Mouse (Mus musculus) bone marrow, adult 2 months (tissue): ENCODE data around the gene Cobl. TPM values are rescaled to one million over a fixed set of nuclear protein-coding genes. Genes with fewer than 3 reads are reported as not detected.

ENCODE experiments used
- H3K27ac ChIP-seq: fragments of 200-500 bp; 2 replicates; pipeline ENCODE4 v1.5.1; 2012; ENCODE audit warnings: low read depth, mild to moderate bottlenecking, control low read depth, inconsistent platforms, low read length; ENCODE audit not compliant: control insufficient read depth, poor library complexity, insufficient read depth
- H3K4me1 ChIP-seq: fragments of 200-500 bp; 2 replicates; pipeline ENCODE4 v1.6.1; 2011; ENCODE audit warnings: low read length; ENCODE audit not compliant: control insufficient read depth, insufficient read depth
- H3K4me3 ChIP-seq: fragments of 200-500 bp; replicated peaks from 2 replicates; pipeline ENCODE3; 2011; ENCODE audit warnings: mild to moderate bottlenecking, low read depth, low read length, control low read depth; ENCODE audit not compliant: control insufficient read depth
- CTCF ChIP-seq: fragments of 200-500 bp; IDR thresholded peaks from 2 replicates; pipeline ENCODE4 v1.5.1; 2011; ENCODE audit warnings: low read length, control low read depth; ENCODE audit not compliant: control insufficient read depth, insufficient read depth
- POLR2A ChIP-seq: fragments of 200-500 bp; IDR thresholded peaks from 2 replicates; pipeline ENCODE4 v1.6.1; 2011; ENCODE audit warnings: low read depth, mild to moderate bottlenecking, control low read depth, low read length, borderline replicate concordance; ENCODE audit not compliant: control insufficient read depth
- WGBS: fragments of 180-500 bp; shearing (Covaris S2); methylation state at CpG from one replicate; pipeline ENCODE4 v1.1.7; 2018; 5-methylcytosine and 5-hydroxymethylcytosine counted together
- polyA plus RNA-seq: library from polyadenylated mRNA; stranded (reverse); fragments of >200 nt; gene quantifications from 2 replicates; pipeline ENCODE4 v1.2.4, GENCODE M21; 2011; ENCODE audit warnings: low replicate concordance; ENCODE audit not compliant: missing spikeins, insufficient read depth, insufficient read length

Cobl gene
- polyA plus RNA-seq, 1 experiment: 4.2 TPM

GRCm38 (mm10) chr11:12416899-12417298 is 47.9 kb downstream of the Cobl start:
- WGBS: 75% methylated on average over 7 of the region's 7 CpGs
- no peak overlapping the region for H3K27ac ChIP-seq
- TF ChIP-seq CTCF: no peak
- TF ChIP-seq POLR2A: no peak
- no peak overlapping the region for H3K4me3 ChIP-seq
- no peaks in the 10 kb centered on the region for H3K4me1 ChIP-seq

- WGBS: 65% methylated on average over 3 of the region's 3 CpGs
- Histone ChIP-seq H3K4me3 (no peak overlapping the region), H3K27ac (no peak overlapping the region), H3K4me1 (no peaks in the 10 kb centered on the region)
- TF ChIP-seq POLR2A: no peak
- TF ChIP-seq CTCF: no peak
These were observed 49.4 kb downstream of the Cobl start for GRCm38 (mm10) chr11:12415329-12415728.

GRCm38 (mm10) chr11:12411950-12412349 is 52.8 kb downstream of the Cobl start:
- TF ChIP-seq POLR2A: no peak
- TF ChIP-seq CTCF: no peak
- 58% methylated on average over 1 of the region's 1 CpGs for WGBS
- Histone ChIP-seq H3K27ac (no peak overlapping the region), H3K4me1 (no peaks in the 10 kb centered on the region), H3K4me3 (no peak overlapping the region)

GRCm38 (mm10) chr11:12411075-12411807 is 53.5 kb downstream of the Cobl start:
- no peaks in the 10 kb centered on the region for H3K4me1 ChIP-seq
- H3K4me3 ChIP-seq: no peak overlapping the region
- TF ChIP-seq POLR2A (no peak), CTCF (no peak)
- 74% methylated on average over 4 of the region's 4 CpGs for WGBS
- no peak overlapping the region for H3K27ac ChIP-seq

GRCm38 (mm10) chr11:12409463-12409862 is 55.3 kb downstream of the Cobl start:
- no peak overlapping the region for H3K27ac ChIP-seq
- no peak overlapping the region for H3K4me3 ChIP-seq
- no peak for TF ChIP-seq CTCF
- TF ChIP-seq POLR2A: no peak
- H3K4me1 ChIP-seq: no peaks in the 10 kb centered on the region
- 76% methylated on average over 4 of the region's 4 CpGs for WGBS

- H3K4me1 ChIP-seq: no peaks in the 10 kb centered on the region
- no peak for TF ChIP-seq CTCF
- TF ChIP-seq POLR2A: no peak
- no peak overlapping the region for H3K4me3 ChIP-seq
- no peak overlapping the region for H3K27ac ChIP-seq
- 77% methylated on average over 6 of the region's 6 CpGs for WGBS
These were observed 56.9 kb downstream of the Cobl start for GRCm38 (mm10) chr11:12407834-12408233.

- 89% methylated on average over 2 of the region's 2 CpGs for WGBS
- TF ChIP-seq POLR2A (no peak), CTCF (no peak)
- no peak overlapping the region for H3K27ac ChIP-seq
- H3K4me3 ChIP-seq: no peak overlapping the region
- H3K4me1 ChIP-seq: no peaks in the 10 kb centered on the region
These were observed 64.9 kb downstream of the Cobl start for GRCm38 (mm10) chr11:12399903-12400302.

GRCm38 (mm10) chr11:12396196-12396595 is 68.6 kb downstream of the Cobl start:
- no peak for TF ChIP-seq POLR2A
- no peak for TF ChIP-seq CTCF
- H3K4me1 ChIP-seq: no peaks in the 10 kb centered on the region
- no peak overlapping the region for H3K27ac ChIP-seq
- H3K4me3 ChIP-seq: no peak overlapping the region

GRCm38 (mm10) chr11:12394701-12395100 is 70.1 kb downstream of the Cobl start:
- TF ChIP-seq CTCF: no peak
- no peak for TF ChIP-seq POLR2A
- WGBS: 36% methylated on average over 1 of the region's 1 CpGs
- no peak overlapping the region for H3K27ac ChIP-seq
- no peaks in the 10 kb centered on the region for H3K4me1 ChIP-seq
- H3K4me3 ChIP-seq: no peak overlapping the region
